Mouse (Mus musculus): ENCODE measurements around the gene Gstp1.

DNA sequence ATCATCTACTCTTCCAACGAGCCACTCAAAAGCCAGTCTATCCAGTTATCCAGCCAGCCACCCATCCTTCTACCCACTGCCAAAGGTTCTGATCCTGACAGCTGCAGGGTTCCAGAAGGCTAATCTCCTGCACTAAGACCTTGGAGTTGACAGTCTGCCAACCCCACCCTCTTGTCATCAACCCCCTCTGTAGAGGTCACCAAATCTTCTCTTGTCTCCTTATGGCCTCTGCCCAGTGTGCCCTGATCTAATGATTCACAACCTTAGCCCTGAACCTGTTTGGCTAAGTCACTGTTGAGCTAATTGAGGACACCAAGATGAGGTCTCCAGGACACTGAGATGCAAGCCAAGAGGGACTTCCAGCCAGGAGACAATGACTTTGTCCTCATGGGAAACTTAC lies 41.8 kb upstream of the Gstp1 start:
- TF ChIP-seq POLR2A (IDR thresholded peaks at IDR 0.05; ENCODE audit: extremely low read depth, insufficient read depth, low read length) (no peak), CTCF (IDR thresholded peaks at IDR 0.05; ENCODE audit: low read depth, low read length) (no peak)

Measured in liver, adult 2 months (tissue).